Mouse (Mus musculus): ENCODE results near the gene Jakmip3.

- TF ChIP-seq CHD1 (IDR thresholded peaks at IDR 0.05; ENCODE audit: low read depth, low read length) (no peak), RAD21 (IDR thresholded peaks at IDR 0.05; ENCODE audit: low read depth, low read length) (no peak), POLR2A (IDR thresholded peaks at IDR 0.05; ENCODE audit: control insufficient read depth in 1 of 2, insufficient read depth in 1 of 2, low read depth in 1 of 2, low read length in 2 of 2, poor library complexity in 1 of 2) (no peak), USF1 (IDR thresholded peaks at IDR 0.05; ENCODE audit: low read depth, low read length) (no peak), MAFK (IDR thresholded peaks at IDR 0.05; ENCODE audit: borderline replicate concordance, low read depth, low read length) (no peak), NELFE (IDR thresholded peaks at IDR 0.05; ENCODE audit: low read depth, low read length) (no peak), MEF2A (IDR thresholded peaks at IDR 0.05; ENCODE audit: extremely low read depth, insufficient replicate concordance, low read depth, low read length, poor library complexity, severe bottlenecking) (no peak), EP300 (IDR thresholded peaks at IDR 0.05; ENCODE audit: low read depth in 1 of 2, low read length in 2 of 2) (no peak), MXI1 (IDR thresholded peaks at IDR 0.05; ENCODE audit: low read depth, low read length) (no peak), USF2 (IDR thresholded peaks at IDR 0.05; ENCODE audit: borderline replicate concordance in 1 of 2, insufficient read depth in 1 of 2, low read depth in 1 of 2, low read length in 2 of 2) (no peak), KAT2A (conservative IDR thresholded peaks at IDR 0.05; ENCODE audit: low read depth, low read length) (no peak), GATA1 (IDR thresholded peaks at IDR 0.05; ENCODE audit: low read depth, low read length) (no peak)
Observed at GRCm38 (mm10) chr7:139075054-139075794, 134.7 kb downstream of the Jakmip3 start.

All from MEL (cell line).